In the genomic region with DNA sequence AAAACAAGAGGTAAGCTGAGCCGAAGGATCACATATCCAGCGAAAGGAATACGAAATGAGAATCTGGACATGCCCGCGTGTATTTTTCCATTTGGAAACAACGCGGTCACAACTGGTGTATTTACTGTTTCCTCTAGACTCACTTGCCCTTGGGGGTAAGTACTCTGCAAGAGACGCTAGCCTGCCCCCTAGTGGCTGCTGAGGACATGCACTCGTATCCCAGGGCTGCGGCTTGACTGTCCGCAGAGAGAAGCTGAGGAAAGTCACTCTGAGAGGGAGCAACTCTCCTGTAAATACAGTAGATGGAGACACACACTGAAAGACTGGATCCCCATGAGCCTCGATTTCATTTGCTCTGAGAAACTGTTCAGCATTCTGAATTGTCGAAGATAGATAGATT, we compare ENCODE assay signal across 8 mouse cellular contexts.
A peak's percentile ranks its signal among the peaks of the same experiment; 100 is the strongest.
DNase-seq lines count a peak whose midpoint lies in the region; ATAC-seq and TF ChIP-seq lines count a peak whose summit lies in the region.

No protein-coding gene starts in this region.

- no peaks in the 10 kb centered on the region for H3K9me3 ChIP-seq in embryonic facial prominence, embryonic 14.5 days (ENCODE audit: control insufficient read depth, low read length)
- H3K9me3 ChIP-seq in limb, embryonic 15.5 days, result no peaks in the 10 kb centered on the region

- peak; percentile 74; the same call in 1 of the 2 replicates for TF ChIP-seq EP300 in heart, adult 2 months (IDR thresholded peaks at IDR 0.05; ENCODE audit: insufficient read depth, low read depth, low read length)

- no peaks in the 10 kb centered on the region for H3K79me2 ChIP-seq in heart, adult 2 months (replicated peaks; ENCODE audit: control insufficient read depth, insufficient read depth, low read length)

- no peak for TF ChIP-seq CTCF in heart, adult 2 months (IDR thresholded peaks at IDR 0.05)

- peak overlapping the region; percentile 36 for H3K4me2 ChIP-seq in embryonic facial prominence, embryonic 14.5 days (ENCODE audit: low read depth, low read length)
- peak overlapping the region; percentile 28; the same call in 1 of the 2 replicates for H3K4me2 ChIP-seq in limb, embryonic 15.5 days

- intact Hi-C loops in heart, adult 2 months (cut with DNase I), result loop anchor here (5.0 kb wide), 2 partner anchors 109 to 154 kb away; a partner anchor contains a TSS

- TF ChIP-seq POLR2A in heart, adult 2 months (IDR thresholded peaks at IDR 0.05; ENCODE audit: insufficient read depth, low read depth, low read length), result no peak

- no peaks in the 10 kb centered on the region for H3K27me3 ChIP-seq in embryonic facial prominence, embryonic 14.5 days (replicated peaks; ENCODE audit: control insufficient read depth, insufficient read depth, low read length)
- H3K27me3 ChIP-seq in heart, adult 2 months (ENCODE audit: control insufficient read depth, insufficient read depth, low read length), result no peaks in the 10 kb centered on the region
- no peaks in the 10 kb centered on the region for H3K27me3 ChIP-seq in limb, embryonic 15.5 days

- 22% methylated on average over 13 of the region's 13 CpGs for WGBS in embryonic facial prominence, embryonic 14.5 days
- 8% methylated on average over 13 of the region's 13 CpGs for WGBS in heart, adult 2 months
- WGBS in limb, embryonic 15.5 days, result 23% methylated on average over 13 of the region's 13 CpGs

- no peak overlapping the region for H3K27ac ChIP-seq in embryonic facial prominence, embryonic 14.5 days (replicated peaks; ENCODE audit: low read depth, low read length)
- H3K27ac ChIP-seq in heart, adult 2 months, result no peak overlapping the region; the same call in 1 of the 2 replicates
- H3K27ac ChIP-seq in limb, embryonic 15.5 days, result no peak overlapping the region

- DNase-seq in 3T3-L1 (ENCODE audit: low read depth, low spot score), result peak; percentile 85
- DNase-seq in adrenal gland, postnatal 4 days (ENCODE audit: low spot score in 2 of 2), result peak; percentile 66 to 74
- peak; percentile 90 for DNase-seq in embryonic facial prominence, embryonic 14.5 days (ENCODE audit: low spot score)
- peak; percentile 85 to 89 for DNase-seq in heart, adult 2 months
- DNase-seq in kidney, adult 9 months, result peak; percentile 79
- peak; percentile 50 to 67 for DNase-seq in monocyte, adult 2 months (ENCODE audit: low read depth in 1 of 2, low spot score in 2 of 2)
- peak; percentile 76 to 84 for DNase-seq in spleen, postnatal 36 days (ENCODE audit: low spot score in 2 of 2)

- H3K4me1 ChIP-seq in embryonic facial prominence, embryonic 14.5 days (ENCODE audit: control insufficient read depth, insufficient read depth, low read length), result no peaks in the 10 kb centered on the region
- peaks cover 2% of the 10 kb centered on the region; the same call in 1 of the 2 replicates for H3K4me1 ChIP-seq in heart, adult 2 months (ENCODE audit: control insufficient read depth, insufficient read depth, low read length)
- no peaks in the 10 kb centered on the region for H3K4me1 ChIP-seq in limb, embryonic 15.5 days

- ATAC-seq in embryonic facial prominence, embryonic 14.5 days (ENCODE audit: low read depth), result peak; percentile 91
- no peak for ATAC-seq in limb, embryonic 15.5 days (ENCODE audit: insufficient number of reproducible peaks, low FRiP score, low TSS enrichment, low read depth)

- 0 out of 2 replicates have a peak overlapping the region, but pooled peaks have one; percentile 14 for H3K4me3 ChIP-seq in embryonic facial prominence, embryonic 14.5 days (ENCODE audit: low read depth, low read length)
- H3K4me3 ChIP-seq in heart, adult 2 months, result peak overlapping the region; percentile 42
- no peak overlapping the region for H3K4me3 ChIP-seq in limb, embryonic 15.5 days

- no peaks in the 10 kb centered on the region for H3K36me3 ChIP-seq in embryonic facial prominence, embryonic 14.5 days (ENCODE audit: control insufficient read depth, insufficient read depth, low read length)
- H3K36me3 ChIP-seq in heart, adult 2 months (ENCODE audit: control insufficient read depth, insufficient read depth, low read length), result no peaks in the 10 kb centered on the region
- no peaks in the 10 kb centered on the region for H3K36me3 ChIP-seq in limb, embryonic 15.5 days

- no peak overlapping the region for H3K9ac ChIP-seq in embryonic facial prominence, embryonic 14.5 days (ENCODE audit: low read depth, low read length)
- peak overlapping the region; percentile 51; the same call in 1 of the 2 replicates for H3K9ac ChIP-seq in heart, adult 2 months (ENCODE audit: low read depth, low read length)
- no peak overlapping the region for H3K9ac ChIP-seq in limb, embryonic 15.5 days
